Mouse (Mus musculus) CH12.LX (cell line): Measurements from ENCODE around the gene Kat14. TPM values are rescaled to one million over a fixed set of nuclear protein-coding genes. Genes with fewer than 3 reads are reported as not detected.

ENCODE experiments used
- DNase-seq: peaks from one replicate; pipeline ENCODE4 v3.0.0-alpha.2; 2013; ENCODE audit errors: extremely low read depth
- H3K27ac ChIP-seq: 2 replicates; pipeline ENCODE4 v1.5.1; 2012; ENCODE audit warnings: low read depth, mild to moderate bottlenecking, control low read depth, moderate library complexity; ENCODE audit not compliant: insufficient read depth
- H3K27me3 ChIP-seq: replicated peaks from 2 replicates; pipeline ENCODE3; 2012; ENCODE audit warnings: inconsistent platforms
- H3K36me3 ChIP-seq, 2 experiments: replicated peaks in 1 of 2; 2 replicates each; pipeline versions ENCODE3 to v1.6.1; 2012; ENCODE audit warnings: inconsistent platforms in 1 of 2, low read length in 1 of 2, mild to moderate bottlenecking in 1 of 2, mixed read lengths in 1 of 2, moderate library complexity in 1 of 2; ENCODE audit not compliant: control insufficient read depth in 1 of 2, insufficient read depth in 1 of 2
- H3K4me1 ChIP-seq, 2 experiments: 2 replicates each; pipeline ENCODE4 v1.6.1; 2012; ENCODE audit warnings: inconsistent platforms in 1 of 2, moderate library complexity in 1 of 2; ENCODE audit not compliant: insufficient read depth in 2 of 2, control insufficient read depth in 1 of 2
- H3K4me2 ChIP-seq: 2 replicates; pipeline ENCODE4 v1.6.1; 2012; ENCODE audit warnings: low read depth, mild to moderate bottlenecking, control low read depth; ENCODE audit not compliant: poor library complexity, insufficient read depth, severe bottlenecking
- H3K4me3 ChIP-seq, 3 experiments: fragments of 150-350 bp in 1 of 3; sonication (generic) in 1 of 3; replicated peaks in 1 of 3; 2 replicates each; pipeline versions ENCODE3 to v1.5.1; 2011 to 2012; ENCODE audit warnings: low read depth in 2 of 3, low read length in 2 of 3, mild to moderate bottlenecking in 2 of 3, moderate library complexity in 2 of 3, control low read depth in 1 of 3, improper control_type of control experiment in 1 of 3, inconsistent platforms in 1 of 3, mixed read lengths in 1 of 3; ENCODE audit not compliant: poor library complexity in 1 of 3
- H3K79me2 ChIP-seq: replicated peaks from 2 replicates; pipeline ENCODE4 v1.6.1; 2012; ENCODE audit warnings: mild to moderate bottlenecking, moderate library complexity; ENCODE audit not compliant: control insufficient read depth, poor library complexity, insufficient read depth, severe bottlenecking; ENCODE audit errors: extremely low read depth
- H3K9ac ChIP-seq: 2 replicates; pipeline ENCODE4 v1.6.1; 2012; ENCODE audit warnings: low read depth, mild to moderate bottlenecking, control low read depth, moderate library complexity; ENCODE audit not compliant: insufficient read depth
- H3K9me3 ChIP-seq: replicated peaks from 2 replicates; pipeline ENCODE3; 2012; ENCODE audit warnings: low read length, inconsistent platforms, mixed read lengths
- BHLHE40 ChIP-seq: IDR thresholded peaks from 2 replicates; pipeline ENCODE4 v1.6.1; 2011; ENCODE audit warnings: mild to moderate bottlenecking, low read depth, low read length, improper control_type of control experiment
- CHD1 ChIP-seq: IDR thresholded peaks from 2 replicates; pipeline ENCODE4 v1.6.1; 2012; ENCODE audit warnings: low read depth, low read length, improper control_type of control experiment, inconsistent platforms
- CHD2 ChIP-seq: IDR thresholded peaks from 2 replicates; pipeline ENCODE4 v1.6.1; 2011; ENCODE audit warnings: low read length, improper control_type of control experiment
- CTCF ChIP-seq, 2 experiments: IDR thresholded peaks in 1 of 2; conservative IDR thresholded peaks in 1 of 2; 2 replicates each; pipeline ENCODE4 v1.5.1; 2011 to 2012; ENCODE audit warnings: low read depth in 2 of 2, low read length in 2 of 2, improper control_type of control experiment in 1 of 2, inconsistent platforms in 1 of 2, mild to moderate bottlenecking in 1 of 2, moderate library complexity in 1 of 2
- ELF1 ChIP-seq: IDR thresholded peaks from 2 replicates; pipeline ENCODE4 v1.6.1; 2014; ENCODE audit warnings: low read depth, mild to moderate bottlenecking, inconsistent platforms, low read length, improper control_type of control experiment
- EP300 ChIP-seq: IDR thresholded peaks from 2 replicates; pipeline ENCODE4 v1.6.1; 2011; ENCODE audit warnings: low read length, improper control_type of control experiment
- ETS1 ChIP-seq: conservative IDR thresholded peaks from 2 replicates; pipeline ENCODE4 v1.6.1; 2012; ENCODE audit warnings: low read depth, mild to moderate bottlenecking, inconsistent platforms, low read length, improper control_type of control experiment, moderate library complexity
- JUN ChIP-seq: IDR thresholded peaks from 2 replicates; pipeline ENCODE4 v1.6.1; 2011; ENCODE audit warnings: low read depth, mild to moderate bottlenecking, low read length, improper control_type of control experiment, moderate library complexity; ENCODE audit not compliant: insufficient read depth
- JUND ChIP-seq: conservative IDR thresholded peaks from 2 replicates; pipeline ENCODE4 v1.6.1; 2011; ENCODE audit warnings: low read depth, low read length, improper control_type of control experiment
- KAT2A ChIP-seq: IDR thresholded peaks from 2 replicates; pipeline ENCODE4 v1.6.1; 2012; ENCODE audit warnings: low read length, improper control_type of control experiment, inconsistent platforms; ENCODE audit not compliant: insufficient replicate concordance
- MAFK ChIP-seq: IDR thresholded peaks from 2 replicates; pipeline ENCODE4 v1.6.1; 2011; ENCODE audit warnings: low read length, improper control_type of control experiment; ENCODE audit not compliant: insufficient replicate concordance
- MAX ChIP-seq: IDR thresholded peaks from 2 replicates; pipeline ENCODE4 v1.6.1; 2011; ENCODE audit warnings: low read length, improper control_type of control experiment
- MEF2A ChIP-seq: IDR thresholded peaks from 2 replicates; pipeline ENCODE4 v1.6.1; 2014; ENCODE audit warnings: low read depth, mild to moderate bottlenecking, inconsistent platforms, low read length, improper control_type of control experiment, borderline replicate concordance
- MYC ChIP-seq: IDR thresholded peaks from 2 replicates; pipeline ENCODE4 v1.6.1; 2011; ENCODE audit warnings: low read depth, mild to moderate bottlenecking, improper control_type of control experiment, low read length
- NELFE ChIP-seq: IDR thresholded peaks from 2 replicates; pipeline ENCODE4 v1.6.1; 2011; ENCODE audit warnings: low read depth, low read length, improper control_type of control experiment
- NRF1 ChIP-seq: IDR thresholded peaks from 2 replicates; pipeline ENCODE4 v1.6.1; 2014; ENCODE audit warnings: low read depth, mild to moderate bottlenecking, inconsistent platforms, low read length, improper control_type of control experiment, moderate library complexity
- POLR2A ChIP-seq: IDR thresholded peaks from 2 replicates; pipeline ENCODE4 v1.6.1; 2011; ENCODE audit warnings: low read depth, mild to moderate bottlenecking, improper control_type of control experiment, low read length
- POLR2AphosphoS2 ChIP-seq: IDR thresholded peaks from 2 replicates; pipeline ENCODE4 v1.6.1; 2011; ENCODE audit warnings: low read depth, low read length, improper control_type of control experiment
- RAD21 ChIP-seq: IDR thresholded peaks from 2 replicates; pipeline ENCODE4 v1.6.1; 2011; ENCODE audit warnings: low read depth, mild to moderate bottlenecking, low read length, improper control_type of control experiment, moderate library complexity
- SIN3A ChIP-seq: IDR thresholded peaks from 2 replicates; pipeline ENCODE4 v1.6.1; 2012; ENCODE audit warnings: low read length, improper control_type of control experiment, inconsistent platforms
- TBP ChIP-seq: conservative IDR thresholded peaks from 2 replicates; pipeline ENCODE4 v1.6.1; 2011; ENCODE audit warnings: low read depth, low read length, improper control_type of control experiment
- UBTF ChIP-seq: IDR thresholded peaks from 2 replicates; pipeline ENCODE4 v1.6.1; 2012; ENCODE audit warnings: low read depth, mild to moderate bottlenecking, inconsistent platforms, low read length, improper control_type of control experiment, moderate library complexity
- USF1 ChIP-seq: IDR thresholded peaks from 2 replicates; pipeline ENCODE4 v1.6.1; 2014; ENCODE audit warnings: low read depth, mild to moderate bottlenecking, inconsistent platforms, low read length, improper control_type of control experiment
- USF2 ChIP-seq: conservative IDR thresholded peaks from 2 replicates; pipeline ENCODE4 v1.6.1; 2011; ENCODE audit warnings: low read depth, low read length, improper control_type of control experiment
- ZC3H11A ChIP-seq: IDR thresholded peaks from 2 replicates; pipeline ENCODE4 v1.6.1; 2012; ENCODE audit warnings: low read depth, mild to moderate bottlenecking, inconsistent platforms, low read length, improper control_type of control experiment
- ZMIZ1 ChIP-seq: IDR thresholded peaks from 2 replicates; pipeline ENCODE4 v1.6.1; 2012; ENCODE audit warnings: low read depth, mild to moderate bottlenecking, inconsistent platforms, low read length, improper control_type of control experiment
- dilution Hi-C: fragments of 300-500 bp; cut with MboI; formaldehyde crosslinking; loops from 2 replicates; pipeline ENCODE4 v1.14.3; 2020; ENCODE audit warnings: low sequenced_read_pairs; ENCODE audit not compliant: extremely low pct_unique_long_range_greater_than_20kb, extremely low pct_ligation_motif_present
- in situ Hi-C: fragments of 300-500 bp; cut with MboI; formaldehyde crosslinking; loops from 3 replicates; pipeline ENCODE4 v1.14.3; 2019; ENCODE audit warnings: low sequenced_read_pairs, low pct_ligation_motif_present, low pct_unique_long_range_greater_than_20kb, mixed read lengths
- polyA plus RNA-seq: library from polyadenylated mRNA; unstranded; fragments of >175 nt; gene quantifications from 2 replicates; pipeline ENCODE4 v1.2.1, GENCODE M21; 2012; ENCODE audit warnings: low read depth; ENCODE audit not compliant: insufficient read length
- total RNA-seq, 2 experiments: library from RNA; depleted of rRNA; stranded (reverse); fragments of 300-350 nt in 1 of 2; fragments of >200 nt in 1 of 2; gene quantifications; 2 replicates each; pipeline ENCODE4 v1.2.3; 2012 to 2014

Kat14 gene
- total and polyA plus RNA-seq, 3 experiments: 25.7 to 54.4 (median 25.9) TPM

DNA sequence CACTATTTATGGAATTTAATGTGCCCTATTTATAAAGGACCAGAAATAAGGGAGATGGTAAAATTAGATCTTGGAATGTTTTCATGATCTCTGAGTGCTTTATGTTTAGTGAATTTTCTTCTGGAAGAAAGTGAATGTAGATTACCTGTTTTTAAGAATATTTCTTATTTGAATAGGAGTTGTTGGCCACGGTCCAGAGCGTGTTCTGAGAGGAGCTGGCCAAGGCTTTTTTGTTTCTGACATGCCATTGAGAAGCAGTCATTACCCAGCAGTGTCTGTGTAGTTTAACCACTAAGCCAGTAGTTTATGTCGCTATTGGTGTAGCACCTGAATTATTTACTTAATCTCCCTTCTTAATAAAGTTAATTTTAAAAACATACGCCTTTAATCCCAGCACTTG lies 13.0 kb downstream of the Kat14 start:
- in situ Hi-C loops: no loop called here
- TF ChIP-seq POLR2A (no peak), EP300 (no peak), RAD21 (no peak)
- Histone ChIP-seq H3K79me2 (no peaks in the 10 kb centered on the region), H3K9me3 (no peaks in the 10 kb centered on the region), H3K4me3 (no peak overlapping the region), H3K4me2 (no peak overlapping the region), H3K27ac (no peak overlapping the region), H3K9ac (no peak overlapping the region), H3K4me1 (no peaks in the 10 kb centered on the region), H3K36me3 (peaks cover 60 to 90% of the 10 kb centered on the region in 2 experiments), H3K27me3 (no peaks in the 10 kb centered on the region)
- DNase-seq: no peak
- dilution Hi-C loops: no loop called here

DNA sequence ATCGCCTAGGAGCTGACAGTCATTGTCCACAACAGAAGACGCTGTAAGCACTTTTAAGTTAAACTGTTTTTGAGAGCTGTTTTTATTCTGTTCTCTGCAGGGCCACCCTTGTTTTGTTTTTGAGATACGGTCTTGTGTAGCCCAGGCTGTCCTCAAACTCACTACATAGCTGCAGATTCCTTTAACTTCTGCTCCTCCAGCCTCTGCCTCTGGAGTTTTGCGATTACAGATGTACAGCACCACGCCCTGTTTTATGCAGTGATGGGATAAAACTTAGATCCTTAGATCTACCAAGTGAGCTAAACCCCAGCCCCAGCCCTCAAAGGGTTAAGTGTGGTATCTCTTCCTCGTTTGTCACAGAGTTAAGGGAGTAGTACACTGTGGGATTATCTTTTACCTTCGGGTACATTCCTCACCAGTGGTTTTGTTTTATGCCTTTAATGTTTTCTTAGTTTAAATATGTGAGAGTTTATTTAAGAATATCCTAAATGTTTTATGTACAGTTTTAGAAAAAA lies 13.9 kb downstream of the Kat14 start:
- in situ Hi-C loops (no loop called here), dilution Hi-C loops (no loop called here)
- Histone ChIP-seq H3K4me1 (no peaks in the 10 kb centered on the region), H3K79me2 (no peaks in the 10 kb centered on the region), H3K36me3 (peaks cover 52 to 87% of the 10 kb centered on the region in 2 experiments), H3K4me3 (no peak overlapping the region), H3K27ac (no peak overlapping the region), H3K27me3 (no peaks in the 10 kb centered on the region), H3K9ac (no peak overlapping the region), H3K9me3 (no peaks in the 10 kb centered on the region), H3K4me2 (no peak overlapping the region)
- DNase-seq: no peak
- no peak for TF ChIP-seq USF1
- TF ChIP-seq ETS1: no peak
- TF ChIP-seq MAX: no peak
- no peak for TF ChIP-seq CHD2
- TF ChIP-seq ELF1: no peak
- no peak for TF ChIP-seq ZC3H11A
- TF ChIP-seq JUND: no peak
- no peak for TF ChIP-seq MYC
- no peak for TF ChIP-seq KAT2A
- TF ChIP-seq TBP: no peak
- TF ChIP-seq NELFE: no peak

DNA sequence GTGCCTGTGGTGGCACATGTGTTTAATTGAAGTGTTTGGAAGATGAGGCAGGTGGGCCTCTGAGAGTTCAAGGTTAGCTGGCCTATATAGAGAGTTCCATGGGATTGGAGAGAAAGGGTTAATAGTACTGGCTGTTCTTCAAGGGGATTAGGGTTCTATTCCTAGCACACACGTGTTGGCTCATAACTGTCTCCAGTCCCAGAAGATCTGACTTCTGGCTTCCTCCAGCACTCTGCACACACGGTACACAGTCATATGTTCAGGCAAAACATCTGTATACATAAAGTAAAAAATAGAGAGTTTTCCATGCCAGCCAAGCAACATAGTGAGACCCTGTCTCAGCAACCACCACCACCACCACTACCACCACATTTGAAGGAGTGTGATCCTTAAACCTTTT lies 17.5 kb downstream of the Kat14 start:
- Histone ChIP-seq H3K4me3 (no peak overlapping the region), H3K9me3 (peaks cover 7% of the 10 kb centered on the region), H3K4me1 (no peaks in the 10 kb centered on the region), H3K27ac (no peak overlapping the region), H3K27me3 (no peaks in the 10 kb centered on the region), H3K36me3 (peaks cover 50 to 83% of the 10 kb centered on the region in 2 experiments), H3K79me2 (no peaks in the 10 kb centered on the region), H3K4me2 (no peak overlapping the region), H3K9ac (no peak overlapping the region)
- TF ChIP-seq UBTF (no peak), CTCF (conservative IDR thresholded peaks at IDR 0.05 in 1 of 2, IDR thresholded peaks at IDR 0.05 in 1 of 2; ENCODE audit: low read depth in 2 of 2, low read length in 2 of 2) (no peak), BHLHE40 (no peak), MAX (no peak), USF2 (no peak), NRF1 (no peak), ZC3H11A (no peak), MAFK (no peak), MEF2A (no peak), CHD1 (no peak), JUN (no peak), POLR2AphosphoS2 (no peak), SIN3A (no peak), RAD21 (no peak), TBP (no peak), ZMIZ1 (no peak)
- in situ Hi-C loops: no loop called here
- dilution Hi-C loops: no loop called here
- DNase-seq: no peak
